Mouse (Mus musculus): ENCODE data around the gene Galnt11. TPM values are rescaled to one million over a fixed set of nuclear protein-coding genes. Genes with fewer than 3 reads are reported as not detected.
"Not testable (repeated sequence)": the region's sequence is repeated elsewhere in the genome, so short reads cannot be mapped to it uniquely, and the experiment has no call there.

The Galnt11 gene
- 9.9 and 11.4 TPM in 2 replicates for polyA plus RNA-seq (2012; rRNA removed)

DNA sequence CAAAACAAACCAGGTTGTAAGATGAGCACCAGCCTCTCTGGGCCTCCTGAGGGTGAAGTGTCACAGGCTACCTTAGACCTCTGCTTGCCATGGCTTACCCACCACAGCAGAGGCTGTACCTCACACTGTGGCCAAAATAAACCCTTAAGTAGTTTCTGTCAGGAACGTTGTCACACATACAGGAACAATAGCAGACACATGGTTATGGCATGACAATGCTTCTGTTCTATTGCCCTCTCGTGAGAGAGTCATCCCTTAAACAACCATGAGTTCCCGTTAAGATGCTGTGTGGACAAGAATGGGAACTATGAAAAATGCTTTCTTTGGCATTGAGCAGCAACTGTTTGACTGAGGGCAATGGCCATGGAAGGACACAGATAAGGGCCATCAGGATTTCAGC lies at the start of gene Galnt11:
TSS of gene Galnt11 (plus strand) at position 301 of the 400 bp plus-strand sequence.
- Histone ChIP-seq H3K27ac (ENCODE audit: insufficient read depth, low read length) (peak within 1 kb of the TSS; percentile 90), H3K4me3 (ENCODE audit: extremely low read depth, insufficient read depth, insufficient read length) (peak within 1 kb of the TSS; percentile 78), H3K36me3 (ENCODE audit: control insufficient read depth, insufficient read depth, low read length) (no peaks in the 10 kb centered on the region), H3K4me1 (ENCODE audit: control insufficient read depth, insufficient read depth, insufficient read length) (peaks cover 5% of the 10 kb centered on the region), H3K27me3 (ENCODE audit: control insufficient read depth, insufficient read depth, low read length) (no peaks in the 10 kb centered on the region; the same call in 1 of the 2 replicates)
- no peak for DNase-seq (ENCODE audit: low read depth in 1 of 2, low spot score in 2 of 2)
- 88% methylated on average over 3 of the region's 3 CpGs for WGBS
- TF ChIP-seq CTCF (IDR thresholded peaks at IDR 0.05; ENCODE audit: extremely low read depth, insufficient read depth, insufficient read length, insufficient replicate concordance): no peak

DNA sequence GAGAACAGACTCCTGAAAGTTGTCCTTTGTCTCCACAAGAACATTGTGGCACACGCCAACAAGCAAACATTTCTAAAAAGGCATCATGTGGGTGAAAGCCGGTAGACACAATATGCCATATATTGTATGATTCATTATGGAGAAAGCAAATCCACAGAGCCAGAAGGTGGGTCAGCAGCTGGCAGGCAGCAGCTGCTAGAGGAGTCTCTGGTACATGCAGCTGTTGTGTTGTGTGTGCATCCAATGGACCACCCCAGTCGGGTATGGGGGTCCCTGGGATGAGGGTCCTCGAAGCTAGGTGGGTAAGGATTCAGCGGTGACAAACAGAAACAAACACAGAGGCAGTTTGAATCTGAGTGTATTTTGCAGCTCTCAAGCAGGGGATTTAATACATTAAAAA lies 43.8 kb upstream of the Galnt11 start:
- not testable (repeated sequence) for H3K27ac ChIP-seq (ENCODE audit: insufficient read depth, low read length); H3K4me1 ChIP-seq (ENCODE audit: control insufficient read depth, insufficient read depth, insufficient read length); H3K27me3 ChIP-seq (ENCODE audit: control insufficient read depth, insufficient read depth, low read length); DNase-seq (ENCODE audit: low read depth in 1 of 2, low spot score in 2 of 2); H3K4me3 ChIP-seq (ENCODE audit: extremely low read depth, insufficient read depth, insufficient read length); H3K36me3 ChIP-seq (ENCODE audit: control insufficient read depth, insufficient read depth, low read length)
- 90% methylated on average over 5 of the region's 5 CpGs for WGBS

DNA sequence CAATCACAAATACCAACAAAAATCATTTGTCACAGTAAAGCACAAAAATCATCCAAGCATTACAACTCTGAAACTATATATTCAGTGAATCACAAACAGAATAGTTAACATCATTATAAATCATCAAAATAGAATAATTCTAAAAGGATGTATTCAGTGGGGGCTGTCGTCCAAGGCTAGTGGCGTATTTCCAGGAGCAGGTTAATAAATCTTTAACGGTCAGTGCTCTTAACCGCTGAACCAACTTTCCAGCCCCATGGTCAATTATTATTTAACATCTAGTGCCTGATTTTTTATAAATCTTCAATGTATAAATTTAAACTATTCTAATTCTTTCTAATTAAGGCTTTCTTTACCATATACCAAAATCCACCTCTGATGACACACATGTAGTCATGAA lies 43.2 kb upstream of the Galnt11 start:
- not testable (repeated sequence) for H3K4me1 ChIP-seq (ENCODE audit: control insufficient read depth, insufficient read depth, insufficient read length); H3K36me3 ChIP-seq (ENCODE audit: control insufficient read depth, insufficient read depth, low read length); H3K27ac ChIP-seq (ENCODE audit: insufficient read depth, low read length); DNase-seq (ENCODE audit: low read depth in 1 of 2, low spot score in 2 of 2); H3K4me3 ChIP-seq (ENCODE audit: extremely low read depth, insufficient read depth, insufficient read length); H3K27me3 ChIP-seq (ENCODE audit: control insufficient read depth, insufficient read depth, low read length)
- WGBS: 94% methylated on average over 4 of the region's 4 CpGs

DNA sequence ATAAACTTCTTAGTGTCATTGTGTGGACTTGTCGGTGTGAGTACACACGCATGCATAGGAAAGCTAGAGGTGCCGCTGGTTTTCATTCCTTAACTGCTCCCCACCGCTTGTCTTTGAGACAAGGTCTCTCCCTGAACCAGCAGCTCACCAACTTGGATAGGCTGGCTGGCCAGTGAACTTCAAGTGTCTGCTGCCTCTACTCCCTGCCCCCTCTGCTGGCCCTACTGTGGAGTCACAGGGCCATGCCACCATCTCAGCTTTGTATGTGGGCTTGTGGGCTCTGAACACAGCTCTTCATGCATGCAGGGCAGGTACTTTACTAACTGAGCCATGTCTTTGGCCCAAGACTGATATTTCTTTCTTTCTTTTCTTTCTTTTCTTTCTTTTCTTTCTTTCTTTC lies 42.4 kb upstream of the Galnt11 start:
- WGBS: 95% methylated on average over 4 of the region's 4 CpGs
- TF ChIP-seq POLR2A (IDR thresholded peaks at IDR 0.05; ENCODE audit: low read depth, low read length): no peak
- no peak for TF ChIP-seq CTCF (IDR thresholded peaks at IDR 0.05; ENCODE audit: extremely low read depth, insufficient read depth, insufficient read length, insufficient replicate concordance)
- no peak for DNase-seq (ENCODE audit: low read depth in 1 of 2, low spot score in 2 of 2)

DNA sequence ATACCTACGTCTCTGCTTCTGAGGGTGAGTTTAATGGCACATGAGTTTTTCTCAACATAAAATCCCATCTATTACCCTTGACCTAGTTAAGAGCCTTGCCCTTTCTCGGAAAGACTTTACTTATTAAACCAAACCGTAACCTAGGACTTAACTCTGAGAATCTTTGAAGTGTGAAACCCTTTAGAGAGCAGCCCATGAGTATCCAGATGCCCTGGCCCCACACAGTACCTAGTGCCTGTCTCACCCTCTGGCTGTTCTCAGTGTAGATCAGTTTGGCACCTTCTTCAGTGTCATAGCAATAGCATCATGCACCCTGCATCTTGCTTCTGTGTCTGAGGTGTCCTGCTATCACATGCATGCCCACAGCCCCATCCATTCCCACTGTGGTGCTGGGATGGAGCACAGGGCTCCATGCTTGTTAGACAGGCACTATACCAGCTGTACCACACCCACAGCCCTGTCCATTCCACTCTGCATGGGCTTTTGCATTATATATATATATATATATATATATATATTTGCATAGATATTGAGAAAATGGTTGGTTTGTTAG lies 41.7 kb upstream of the Galnt11 start:
- Histone ChIP-seq H3K4me1 (ENCODE audit: control insufficient read depth, insufficient read depth, insufficient read length) (no peaks in the 10 kb centered on the region), H3K4me3 (ENCODE audit: extremely low read depth, insufficient read depth, insufficient read length) (no peak overlapping the region), H3K27ac (ENCODE audit: insufficient read depth, low read length) (no peak overlapping the region), H3K36me3 (ENCODE audit: control insufficient read depth, insufficient read depth, low read length) (no peaks in the 10 kb centered on the region), H3K27me3 (ENCODE audit: control insufficient read depth, insufficient read depth, low read length) (no peaks in the 10 kb centered on the region)
- WGBS: 93% methylated on average over 3 of the region's 3 CpGs
- TF ChIP-seq CTCF (IDR thresholded peaks at IDR 0.05; ENCODE audit: extremely low read depth, insufficient read depth, insufficient read length, insufficient replicate concordance) (no peak), POLR2A (IDR thresholded peaks at IDR 0.05; ENCODE audit: low read depth, low read length) (no peak)
- DNase-seq (ENCODE audit: low read depth in 1 of 2, low spot score in 2 of 2): no peak

More for the DNA sequence above, 42.4 kb upstream of the Galnt11 start:
- Histone ChIP-seq H3K27me3 (ENCODE audit: control insufficient read depth, insufficient read depth, low read length) (no peaks in the 10 kb centered on the region), H3K27ac (ENCODE audit: insufficient read depth, low read length) (no peak overlapping the region), H3K4me1 (ENCODE audit: control insufficient read depth, insufficient read depth, insufficient read length) (no peaks in the 10 kb centered on the region), H3K36me3 (ENCODE audit: control insufficient read depth, insufficient read depth, low read length) (no peaks in the 10 kb centered on the region), H3K4me3 (ENCODE audit: extremely low read depth, insufficient read depth, insufficient read length) (no peak overlapping the region)

DNA sequence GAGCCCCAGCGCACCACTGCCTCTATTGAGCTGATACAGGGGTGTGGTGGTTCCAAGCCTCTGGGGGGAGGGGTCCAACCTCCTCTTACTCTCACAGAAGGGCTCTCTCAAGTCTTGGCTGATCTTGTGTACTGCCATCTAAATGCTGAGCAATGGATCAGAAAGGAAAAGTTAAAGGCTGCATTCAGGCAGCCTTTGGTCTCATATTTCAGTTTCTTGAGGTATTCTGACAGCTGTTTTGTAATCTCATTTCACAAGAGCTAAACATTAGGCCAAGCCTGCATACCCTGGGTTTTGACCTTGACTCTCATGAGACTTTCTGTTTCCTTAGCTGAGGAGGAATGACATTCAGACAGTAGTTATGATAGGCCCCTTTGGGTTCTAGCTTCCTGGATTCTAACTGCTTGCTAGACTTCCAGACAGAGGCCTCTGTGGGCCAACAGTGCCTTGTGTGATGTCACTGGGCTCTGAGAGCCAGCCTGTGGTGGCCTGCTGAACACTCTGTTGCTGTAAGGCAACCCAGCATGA lies 40.6 kb upstream of the Galnt11 start, which contains the start of gene Galntl5:
TSS of gene Galntl5 (plus strand) at position 457 of the 528 bp plus-strand sequence.
- WGBS: 78% methylated on average over 1 of the region's 1 CpGs
- Histone ChIP-seq H3K4me1 (ENCODE audit: control insufficient read depth, insufficient read depth, insufficient read length) (no peaks in the 10 kb centered on the region), H3K27ac (ENCODE audit: insufficient read depth, low read length) (no peak within 1 kb of the TSS), H3K36me3 (ENCODE audit: control insufficient read depth, insufficient read depth, low read length) (no peaks in the 10 kb centered on the region), H3K4me3 (ENCODE audit: extremely low read depth, insufficient read depth, insufficient read length) (no peak within 1 kb of the TSS), H3K27me3 (ENCODE audit: control insufficient read depth, insufficient read depth, low read length) (no peaks in the 10 kb centered on the region)
- no peak for DNase-seq (ENCODE audit: low read depth in 1 of 2, low spot score in 2 of 2)
- TF ChIP-seq POLR2A (IDR thresholded peaks at IDR 0.05; ENCODE audit: low read depth, low read length): no peak
- TF ChIP-seq CTCF (IDR thresholded peaks at IDR 0.05; ENCODE audit: extremely low read depth, insufficient read depth, insufficient read length, insufficient replicate concordance): no peak

DNA sequence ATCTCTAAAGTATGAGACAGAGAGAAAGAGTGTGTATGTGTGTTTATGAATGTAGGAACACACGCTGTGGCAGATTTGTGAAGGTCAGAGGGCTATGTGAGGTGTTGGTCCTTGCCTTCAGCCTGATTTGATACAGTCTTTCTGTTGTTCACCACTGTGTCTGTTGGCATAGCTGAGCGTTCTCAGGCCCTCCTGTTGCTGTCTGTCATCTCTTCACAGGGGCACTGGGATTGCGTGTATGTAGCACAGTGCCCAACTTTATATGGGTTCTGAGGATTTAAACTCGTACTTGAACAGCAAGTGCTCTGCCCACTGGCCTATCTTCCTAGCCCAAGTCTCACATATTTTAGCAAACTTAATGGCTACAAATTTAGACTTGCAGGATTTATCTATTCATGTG lies 38.1 kb upstream of the Galnt11 start:
- Histone ChIP-seq H3K4me1 (ENCODE audit: control insufficient read depth, insufficient read depth, insufficient read length) (no peaks in the 10 kb centered on the region), H3K27ac (ENCODE audit: insufficient read depth, low read length) (no peak overlapping the region)

More for the DNA sequence above, 38.1 kb upstream of the Galnt11 start:
- 89% methylated on average over 4 of the region's 4 CpGs for WGBS
- no peak for DNase-seq (ENCODE audit: low read depth in 1 of 2, low spot score in 2 of 2)
- TF ChIP-seq POLR2A (IDR thresholded peaks at IDR 0.05; ENCODE audit: low read depth, low read length) (no peak), CTCF (IDR thresholded peaks at IDR 0.05; ENCODE audit: extremely low read depth, insufficient read depth, insufficient read length, insufficient replicate concordance) (no peak)
- Histone ChIP-seq H3K27me3 (ENCODE audit: control insufficient read depth, insufficient read depth, low read length) (no peaks in the 10 kb centered on the region), H3K4me3 (ENCODE audit: extremely low read depth, insufficient read depth, insufficient read length) (no peak overlapping the region), H3K36me3 (ENCODE audit: control insufficient read depth, insufficient read depth, low read length) (no peaks in the 10 kb centered on the region)

Data from spleen, adult 2 months (tissue).